Mouse (Mus musculus): Measurements from ENCODE around the gene Nol3. TPM values are rescaled to one million over a fixed set of nuclear protein-coding genes. Genes with fewer than 3 reads are reported as not detected.
"Not testable (repeated sequence)": the region's sequence is repeated elsewhere in the genome, so short reads cannot be mapped to it uniquely, and the experiment has no call there.

Nol3 gene
- total RNA-seq (2021): 10 to 100 TPM; 22.3 to 22.8 TPM
- long read RNA-seq, experiment 1, transcript Nol3-201 (4 exons, 3,176 nt): major isoform, 58 of 63 reads
- long read RNA-seq, experiment 1, partial matches to known transcripts: 1 of 63 reads
- long read RNA-seq, experiment 1, other reads (novel, unspliced or antisense): 4 of 63 reads
- long read RNA-seq, experiment 2, transcript Nol3-201 (4 exons, 3,176 nt): major isoform, 72 of 77 reads
- long read RNA-seq, experiment 2, partial matches to known transcripts: 2 of 77 reads
- long read RNA-seq, experiment 2, other reads (novel, unspliced or antisense): 3 of 77 reads

DNA sequence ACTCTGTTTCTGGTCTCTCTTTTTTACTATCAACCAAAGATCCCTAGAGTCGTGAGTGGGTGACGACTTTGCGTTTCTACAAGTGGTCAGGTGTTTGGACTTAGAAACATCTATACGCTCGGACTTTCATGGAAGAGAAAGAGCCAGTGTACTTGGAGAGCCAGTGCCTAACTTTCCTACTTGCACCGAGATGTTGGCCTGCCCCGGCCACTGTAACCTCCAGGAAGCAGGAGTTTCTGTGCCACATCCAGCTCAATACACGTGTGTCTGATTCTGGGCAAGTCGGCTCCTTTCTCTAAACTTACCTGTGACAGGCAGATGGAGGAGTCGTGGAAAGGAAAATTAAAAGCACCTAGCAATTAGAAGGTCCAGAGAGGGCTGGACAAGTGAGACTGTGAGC is at the start of gene Nol3:
TSS of gene Nol3 (plus strand) at position 301 of the 400 bp plus-strand sequence.
- no peak for DNase-seq

DNA sequence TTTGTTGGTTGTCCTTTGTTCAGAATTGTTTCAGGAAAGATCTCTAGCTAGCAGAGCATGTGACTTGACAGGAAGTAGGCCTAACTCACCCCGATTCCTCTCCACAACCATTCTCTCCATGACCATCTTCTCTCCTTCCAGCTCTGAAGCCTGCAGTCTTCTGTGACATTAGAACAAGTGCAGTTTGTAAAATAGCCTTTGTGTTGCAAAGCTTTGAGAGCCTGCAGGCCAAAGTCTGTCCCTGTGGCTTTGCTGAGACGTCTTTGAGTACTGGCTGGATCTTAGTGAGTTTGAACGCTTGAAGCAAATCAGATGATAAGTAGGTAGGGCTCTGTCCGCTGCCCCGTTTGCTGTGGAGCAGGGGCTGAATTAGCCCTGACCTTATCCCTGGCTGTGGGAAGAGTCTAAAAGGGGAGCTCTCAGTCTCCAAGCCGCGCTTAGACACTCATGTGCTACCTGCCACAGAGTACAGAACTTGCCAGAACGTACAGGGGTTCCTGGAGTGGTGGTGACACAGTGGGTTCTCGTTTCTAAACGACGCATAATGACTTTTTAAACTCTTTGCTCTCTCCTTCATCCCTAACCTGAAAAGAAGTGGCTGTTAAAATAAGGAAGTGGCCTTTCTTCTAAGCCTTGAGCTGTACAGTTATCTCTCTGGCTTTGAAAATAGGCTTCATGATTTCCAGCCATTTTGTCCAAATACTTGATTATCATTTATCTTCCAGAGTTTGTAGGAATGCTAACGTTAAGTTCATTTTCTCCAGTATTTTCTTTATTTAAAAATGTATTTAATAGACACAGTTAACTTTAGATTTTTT is 44.2 kb upstream of the Nol3 start:
- no peak for DNase-seq

DNA sequence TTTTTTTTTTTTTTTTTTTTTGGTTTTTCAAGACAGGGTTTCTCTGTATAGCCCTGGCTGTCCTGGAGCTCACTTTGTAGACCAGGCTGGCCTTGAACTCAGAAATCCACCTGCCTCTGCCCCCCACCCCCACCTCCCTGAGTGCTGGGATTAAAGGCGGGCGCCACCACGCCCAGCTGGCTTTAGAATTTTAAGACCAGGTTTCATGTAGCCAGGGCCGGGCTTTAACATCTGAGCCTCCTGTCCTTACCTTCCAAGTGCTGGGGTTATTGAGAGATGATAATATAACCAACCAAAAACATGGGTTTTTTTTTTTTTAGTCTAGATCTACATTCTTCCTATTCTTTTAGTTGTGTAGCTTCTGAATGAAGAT is 43.6 kb upstream of the Nol3 start:
- not testable (repeated sequence) for DNase-seq

DNA sequence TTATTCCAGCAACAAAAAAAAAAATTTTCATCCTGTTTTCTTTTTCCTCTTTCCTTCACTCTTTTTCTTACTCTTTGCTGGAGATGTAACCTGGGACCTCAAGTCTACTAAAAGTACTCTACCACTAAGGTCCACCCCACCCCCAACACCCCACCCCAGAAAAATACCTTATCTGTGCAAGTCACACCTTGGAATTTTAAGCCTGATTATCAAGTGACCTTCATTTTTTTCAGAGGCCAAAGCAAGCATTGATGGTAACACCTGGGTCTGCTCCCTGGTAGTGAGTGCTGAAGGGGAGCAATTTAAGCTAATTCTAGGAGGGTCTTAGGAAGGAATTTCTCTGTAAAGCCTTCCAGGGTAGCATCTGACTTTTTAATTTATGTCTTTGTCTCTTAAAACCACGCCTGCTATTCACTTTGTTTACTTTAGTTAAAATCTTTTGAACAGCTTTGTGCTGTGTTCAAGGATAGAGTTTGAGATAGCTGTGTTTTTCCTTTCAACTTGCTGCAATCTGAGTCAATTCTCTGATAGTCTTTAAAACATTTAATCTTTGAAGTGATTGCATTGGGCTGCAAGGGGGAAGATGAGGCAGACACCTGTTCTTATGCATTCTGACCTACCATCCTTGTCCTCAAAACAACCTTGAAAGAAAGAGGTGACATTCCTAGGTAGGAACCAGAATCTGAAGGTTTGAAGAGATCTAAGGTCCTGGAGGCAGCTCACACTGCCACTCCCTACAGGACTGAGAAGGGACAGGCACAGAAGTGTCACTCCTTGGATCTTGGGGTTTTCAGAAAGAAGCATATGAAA is 42.6 kb upstream of the Nol3 start:
- DNase-seq: no peak

DNA sequence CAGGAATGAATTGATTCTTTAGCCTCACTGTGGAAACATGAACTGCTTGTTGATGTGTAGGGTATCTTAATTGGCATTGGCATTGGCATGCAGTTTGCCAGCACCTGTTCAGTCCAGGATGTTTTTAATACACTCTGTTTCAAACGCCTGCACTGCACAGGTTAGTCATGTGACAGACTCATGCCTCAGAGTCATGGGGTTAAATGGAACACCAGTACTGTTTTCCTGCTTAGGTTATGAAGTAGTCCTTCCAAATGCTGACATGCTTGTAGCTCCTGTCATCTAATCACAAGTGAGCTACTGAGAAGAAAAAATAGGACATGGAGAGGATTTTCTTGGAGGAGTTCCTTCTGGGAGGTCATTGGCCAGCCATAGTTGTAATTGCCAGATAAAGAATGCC is 40.7 kb upstream of the Nol3 start:
- no peak for DNase-seq

DNA sequence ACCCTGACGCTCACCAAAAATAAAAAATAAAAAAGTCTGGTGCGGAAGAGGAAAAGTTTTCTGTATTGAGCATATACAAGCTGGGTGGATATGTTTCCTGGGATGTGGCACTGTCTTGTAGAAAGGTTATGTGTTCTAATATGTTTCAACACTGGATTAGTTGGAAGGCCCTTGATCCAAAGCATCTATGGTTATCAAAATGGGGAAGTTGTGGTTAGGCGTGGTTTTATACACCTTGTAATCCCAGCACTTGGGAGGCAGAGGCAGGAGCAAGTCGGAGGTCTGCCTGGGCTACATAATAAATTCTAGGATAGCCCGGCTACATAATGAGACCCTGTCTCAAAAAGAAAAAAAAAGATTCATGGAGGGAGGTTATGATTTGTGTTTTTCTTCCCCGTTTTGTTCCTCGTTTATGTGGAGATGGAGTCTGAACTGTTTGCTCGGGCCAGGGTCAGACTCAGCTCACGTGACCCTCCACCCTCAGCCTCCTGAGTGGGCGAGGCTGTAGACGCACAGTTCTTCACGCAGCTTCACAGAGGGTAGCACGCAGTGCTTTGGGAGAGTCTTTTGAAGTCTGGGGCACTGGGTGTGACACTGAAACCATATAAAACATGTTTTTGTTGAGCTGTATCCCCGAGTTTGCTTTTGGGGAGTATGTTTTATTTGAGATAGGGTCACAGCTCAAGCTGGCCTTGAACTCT is 38.3 kb upstream of the Nol3 start:
- DNase-seq: no peak

DNA sequence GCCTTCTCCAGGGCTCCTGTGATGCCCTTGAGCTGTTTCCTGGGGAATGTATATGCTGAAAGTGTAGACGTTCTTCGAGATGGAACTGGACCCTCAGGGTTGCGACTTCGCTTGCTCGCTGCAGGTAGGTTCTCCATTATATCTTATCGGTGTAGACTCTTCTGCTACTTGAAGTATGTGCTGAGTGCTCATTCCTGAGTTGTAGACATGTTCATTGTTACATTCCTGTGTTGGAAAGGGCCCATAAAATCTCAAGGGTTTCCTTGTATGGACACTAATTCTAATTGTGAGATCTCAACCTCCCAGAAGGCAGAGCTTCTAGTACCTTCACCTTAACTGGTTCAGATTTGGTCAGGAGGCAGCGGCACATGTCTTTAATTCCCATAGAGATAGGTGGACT is 34.9 kb upstream of the Nol3 start:
- no peak for DNase-seq

DNA sequence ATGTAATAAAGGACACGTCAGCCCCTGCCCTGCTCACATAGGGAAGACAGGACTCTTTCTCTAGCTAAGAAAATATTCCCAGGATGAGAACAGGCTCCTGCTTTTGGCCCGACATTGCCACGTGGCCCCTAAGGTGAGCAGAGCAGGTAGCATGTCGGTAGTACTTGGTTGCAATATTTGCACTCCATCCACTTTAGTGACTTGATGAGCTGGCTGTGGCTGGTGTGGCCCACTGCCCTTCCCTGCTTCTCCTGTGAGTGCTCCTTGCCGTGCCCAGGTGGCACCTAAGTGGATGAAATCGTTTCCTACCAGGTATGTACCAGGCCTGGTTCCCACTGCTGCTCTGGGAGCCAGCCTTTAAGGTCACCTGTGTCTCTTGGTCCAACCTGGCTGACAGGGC is 24.0 kb upstream of the Nol3 start:
- no peak for DNase-seq

DNA sequence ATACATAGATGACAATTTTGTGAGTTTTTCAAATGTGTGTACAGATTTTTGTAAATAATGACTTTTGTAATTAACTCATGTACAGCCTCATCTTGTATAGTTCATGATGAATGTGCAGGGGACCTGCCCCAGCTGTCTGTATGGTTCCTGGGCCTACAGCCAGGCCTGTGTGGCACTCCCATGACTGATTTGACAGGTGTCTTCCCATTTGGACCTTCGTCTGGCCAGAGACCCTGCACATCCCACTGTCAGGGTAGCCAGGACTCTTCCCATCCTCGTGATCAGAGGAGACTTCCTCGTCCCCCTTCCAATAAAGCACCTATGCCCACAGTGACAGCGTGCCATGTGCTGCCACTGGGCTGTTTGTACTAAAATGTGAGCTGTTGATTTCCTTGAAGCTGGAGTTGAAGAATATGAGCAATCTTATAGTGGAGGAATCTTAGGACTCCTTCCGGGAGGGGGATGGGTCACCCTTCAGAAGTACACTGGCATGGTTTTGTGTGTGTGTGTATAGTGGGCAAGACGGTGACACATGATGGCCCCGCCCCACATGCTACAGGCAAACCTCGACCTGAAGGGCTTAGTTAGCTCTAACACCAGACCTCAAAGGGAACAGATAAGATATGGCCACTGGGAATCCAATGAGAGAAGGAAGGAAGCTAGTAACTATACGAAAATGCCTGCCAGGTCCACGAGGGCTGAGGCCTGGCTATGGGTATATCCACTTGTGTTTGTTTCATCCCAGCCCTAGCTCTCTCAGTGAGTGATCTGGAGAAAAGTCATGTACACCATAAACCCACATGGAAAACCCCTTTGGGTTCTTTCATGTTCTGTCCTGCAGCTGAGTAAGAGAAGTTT is 23.0 kb upstream of the Nol3 start:
- no peak for DNase-seq

DNA sequence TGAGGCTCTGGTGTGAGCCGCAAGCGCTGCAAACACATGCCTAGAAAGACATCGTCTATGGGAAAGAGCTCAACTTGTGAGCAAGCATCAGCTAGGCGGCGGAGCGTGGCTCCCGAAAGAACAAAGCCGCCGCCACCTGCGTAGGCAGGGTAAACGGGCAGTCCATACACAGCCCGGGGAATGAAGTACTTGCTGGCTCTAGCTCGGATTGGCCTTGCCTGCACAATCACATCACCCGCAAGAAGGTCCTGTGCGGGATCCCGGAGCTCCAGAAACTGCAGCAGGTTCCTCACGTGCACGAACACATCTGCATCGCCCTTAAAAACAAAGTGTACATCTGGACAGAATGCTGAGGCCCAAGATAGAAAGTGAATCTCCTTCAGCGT is 22.2 kb upstream of the Nol3 start:
- DNase-seq: no peak

DNA sequence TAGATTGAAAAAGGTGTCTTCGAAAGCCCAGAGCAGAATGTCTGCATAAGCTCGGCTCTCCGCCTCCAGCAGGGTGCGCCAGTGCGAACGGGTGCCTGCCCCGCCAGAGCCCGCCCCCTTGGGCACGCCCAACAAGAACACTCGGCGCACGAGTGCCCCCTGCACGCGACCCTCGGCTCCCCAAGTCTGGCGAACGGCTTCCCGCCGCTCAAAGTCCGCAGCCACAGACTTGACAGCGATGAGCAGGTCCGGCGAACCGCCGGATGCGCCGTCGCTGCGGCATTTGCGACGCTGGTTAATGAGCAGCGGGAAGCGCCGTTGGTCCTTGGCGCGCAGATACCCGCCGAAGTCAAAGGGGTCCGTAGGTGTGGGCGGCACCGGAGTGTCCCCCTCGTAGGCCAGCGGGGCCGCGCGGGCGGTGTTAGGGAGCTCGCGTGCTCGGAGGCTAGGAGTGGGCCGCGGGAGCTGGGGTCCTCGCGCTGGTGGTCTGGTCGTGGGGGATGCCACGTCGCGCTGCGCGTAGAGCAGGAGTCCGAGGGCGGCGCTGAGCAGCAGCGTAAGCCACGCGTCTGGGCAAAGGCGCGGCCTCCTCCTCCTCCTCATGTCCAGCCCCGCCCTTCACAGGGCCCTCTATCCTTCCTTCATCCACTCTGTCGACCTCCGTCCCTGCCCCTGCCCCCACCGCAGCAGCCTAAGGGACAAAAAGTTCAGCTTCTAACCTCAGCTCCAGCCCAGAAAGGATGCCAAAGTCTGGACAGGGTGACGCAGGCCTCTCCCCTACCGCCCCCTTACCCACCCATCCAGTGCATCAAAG is 21.6 kb upstream of the Nol3 start:
- DNase-seq: peak; percentile 96

DNA sequence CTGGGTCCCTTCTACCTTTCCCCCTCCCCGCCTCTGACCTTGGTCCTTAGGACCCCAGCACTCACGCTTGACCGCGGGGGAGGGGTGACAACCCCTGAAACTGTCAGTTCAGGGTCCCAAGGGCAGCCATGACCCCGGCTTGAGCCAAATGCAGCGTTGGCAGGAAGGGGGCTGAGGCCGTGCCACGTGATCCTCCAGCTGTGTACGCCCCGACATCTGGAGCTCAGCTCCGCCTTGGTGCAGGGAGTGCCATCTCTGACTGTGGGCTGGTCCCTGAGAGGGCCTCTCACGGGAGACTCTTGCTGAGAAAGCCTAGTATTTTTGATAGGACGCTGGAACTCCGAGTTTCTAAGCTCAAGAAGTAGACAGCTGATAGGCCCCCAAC is 21.0 kb upstream of the Nol3 start, which contains the start of gene B3gnt9:
TSS of gene B3gnt9 (minus strand) at position 188 of the 385 bp plus-strand sequence.
- DNase-seq: peak; percentile 80

DNA sequence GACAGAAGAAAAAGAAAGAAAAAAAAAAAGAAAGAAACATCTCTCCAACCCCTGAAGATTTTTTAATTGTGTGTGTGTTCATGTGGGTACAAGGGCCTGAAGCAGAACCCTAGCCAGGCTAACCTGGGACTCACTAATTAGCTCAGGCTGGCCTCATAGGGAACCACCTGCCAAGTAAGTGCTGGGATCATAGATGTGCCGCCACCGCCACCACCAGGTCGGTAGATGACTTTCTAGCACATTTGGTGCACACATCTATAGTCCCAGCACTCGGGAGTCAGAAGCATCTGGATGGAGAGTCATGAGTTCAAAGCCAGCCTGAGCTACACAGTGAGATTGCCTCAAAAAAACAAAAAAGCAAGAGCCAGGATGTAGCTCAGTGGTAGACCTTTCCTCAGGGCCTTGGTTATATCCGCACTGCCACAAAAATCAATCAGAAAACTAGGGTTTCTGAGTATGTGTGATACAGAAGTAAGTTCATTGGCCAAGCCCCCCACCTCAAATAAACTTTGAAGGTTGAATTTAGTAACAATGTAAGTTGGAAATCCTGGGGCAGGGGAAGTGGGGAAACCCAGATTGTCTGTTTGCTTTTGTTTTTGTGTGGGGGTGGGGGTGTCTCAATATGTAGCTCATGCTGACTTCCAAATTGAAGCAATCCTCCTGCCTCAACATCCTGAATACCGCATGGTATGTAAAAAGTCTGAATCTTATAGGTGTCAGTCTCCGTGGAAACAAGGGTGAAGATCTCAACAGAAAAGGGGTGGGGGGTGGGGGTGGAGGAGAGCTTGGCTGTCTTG is 18.4 kb upstream of the Nol3 start:
- no peak for DNase-seq

DNA sequence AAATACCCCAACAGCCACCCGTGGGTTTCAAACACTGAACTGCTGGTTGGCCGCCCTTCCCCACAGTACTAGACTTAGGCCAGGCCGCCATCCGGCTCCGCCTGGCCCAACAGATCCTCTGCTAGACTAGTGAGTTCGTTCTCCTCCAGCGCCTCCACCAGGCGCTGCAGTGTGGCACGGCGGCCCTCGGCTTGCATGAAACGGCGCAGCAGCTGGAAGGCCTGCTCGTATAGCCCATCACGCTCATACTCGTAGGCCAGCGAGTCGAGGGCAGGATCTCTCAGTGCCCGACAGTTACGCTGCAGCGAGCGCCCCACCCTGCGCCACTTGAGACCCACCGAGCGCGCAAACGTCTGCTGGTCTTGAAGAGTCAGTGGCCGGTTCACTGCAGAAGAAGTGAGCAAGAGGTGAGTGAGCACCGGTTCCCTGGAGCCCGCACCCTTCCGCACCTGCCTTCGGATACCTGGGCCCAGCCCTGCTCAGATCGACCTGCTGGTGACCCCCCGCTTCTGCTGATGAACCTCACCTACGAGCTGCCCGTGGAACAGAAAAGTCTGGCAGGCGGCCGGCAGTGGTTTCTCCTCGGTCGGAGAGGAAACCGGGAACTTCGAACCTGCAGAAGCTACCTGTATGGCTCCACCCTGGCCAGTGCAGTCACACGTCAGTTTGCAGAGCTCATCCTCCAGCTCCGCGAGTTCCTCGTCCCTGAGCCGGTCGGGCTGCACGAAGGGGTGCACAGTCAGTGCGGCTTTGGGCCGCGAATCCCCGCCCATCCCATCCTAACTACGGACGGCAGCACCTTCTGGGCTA is 16.8 kb upstream of the Nol3 start:
- no peak for DNase-seq

DNA sequence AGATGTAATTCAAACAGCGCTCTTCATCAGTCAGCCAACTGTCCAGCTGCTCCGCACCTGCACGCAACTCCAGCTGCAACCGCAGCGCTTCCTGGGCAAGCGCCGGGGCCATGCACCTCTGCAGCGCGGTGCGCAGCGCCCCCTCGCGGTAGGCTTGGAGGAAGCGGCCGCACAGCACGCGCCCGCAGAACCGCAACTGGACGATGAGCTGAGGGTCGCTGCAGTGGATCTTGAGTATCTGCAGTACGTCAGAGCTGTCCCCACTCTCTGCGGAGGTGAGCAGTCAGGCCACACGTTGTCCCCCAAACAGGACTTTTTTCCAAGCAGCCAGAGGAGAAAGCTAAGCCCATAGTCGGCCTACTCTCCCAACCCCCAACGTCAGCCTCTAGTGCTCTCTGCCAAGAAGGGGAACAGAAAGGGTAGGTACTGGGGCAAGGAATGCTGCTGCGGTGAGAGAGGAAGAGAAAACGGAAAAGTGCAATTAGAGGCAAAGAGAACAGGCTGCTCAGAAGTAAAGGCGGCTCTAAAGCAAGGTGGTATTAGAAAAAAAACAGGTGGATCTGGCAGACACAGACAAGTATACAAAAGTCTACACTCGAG is 16.1 kb upstream of the Nol3 start:
- DNase-seq: peak; percentile 89

DNA sequence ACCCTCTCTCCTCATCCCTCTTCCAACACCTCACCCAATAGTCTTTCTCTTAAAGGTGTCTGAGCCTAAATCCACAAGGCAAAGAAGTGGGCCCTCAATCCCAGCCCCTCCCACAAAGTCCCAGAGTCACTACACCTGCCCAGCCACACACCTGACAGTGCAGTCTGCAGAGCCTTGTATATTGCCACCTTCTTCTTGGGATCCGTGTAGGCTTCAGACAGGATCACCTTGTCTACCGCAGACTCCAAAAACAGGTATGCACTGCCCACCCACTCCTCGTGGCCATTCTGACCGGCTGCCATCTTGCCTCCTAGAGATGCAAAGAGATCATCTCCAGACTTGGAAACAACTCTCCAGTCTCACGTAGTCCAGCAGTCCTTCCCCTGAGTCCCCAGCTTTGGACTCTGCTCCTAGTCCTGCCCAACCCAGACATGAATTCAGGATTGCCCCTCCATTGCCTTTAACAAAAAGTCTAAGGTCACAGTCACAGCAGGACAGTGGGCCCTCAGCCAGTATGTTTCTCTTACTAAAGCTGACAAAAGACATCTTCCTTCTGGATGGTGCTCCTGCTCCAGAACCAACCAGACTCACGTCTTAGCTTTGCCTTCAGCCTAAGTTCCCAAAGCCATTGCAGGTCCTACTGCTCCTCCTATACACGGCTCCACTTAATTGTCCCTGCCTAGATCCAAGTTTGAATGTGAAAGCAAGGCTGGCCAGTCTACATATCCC is 15.4 kb upstream of the Nol3 start:
- DNase-seq: no peak

DNA sequence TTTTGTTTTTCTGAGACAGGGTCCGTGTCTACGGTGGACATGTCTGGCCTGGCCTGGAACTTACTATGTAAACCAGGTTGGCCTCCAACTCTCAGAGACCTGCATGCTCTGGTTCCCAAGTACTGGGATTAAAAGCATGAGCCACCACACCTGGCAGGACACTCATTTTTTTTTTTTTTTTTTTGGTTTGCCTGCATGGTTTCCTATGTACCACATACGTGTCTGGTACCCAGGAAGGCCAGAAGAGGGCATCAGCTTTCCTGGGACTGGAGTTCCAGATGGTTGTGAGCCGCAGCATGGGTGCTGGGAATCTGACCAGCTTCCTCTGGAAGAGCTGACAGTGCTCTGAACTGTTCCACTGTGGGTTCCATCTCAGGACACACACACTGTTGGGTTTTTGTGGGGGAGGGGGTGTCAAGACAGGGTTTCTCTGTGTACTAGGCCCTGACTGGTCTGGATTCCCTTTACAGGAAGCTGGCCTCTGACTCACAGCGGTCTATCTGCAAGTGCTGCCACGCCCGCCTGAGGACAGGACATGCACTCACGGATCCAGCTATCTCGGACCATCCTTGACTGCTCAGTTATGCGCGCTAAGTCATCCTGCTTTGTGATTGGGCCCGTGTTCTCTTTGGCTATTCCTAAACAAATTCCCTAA is 14.5 kb upstream of the Nol3 start:
- no peak for DNase-seq
